ENCODE assay signal across 12 mouse cellular contexts in genomic region chr13:21830344-21830743, GRCm38 (mm10). TPM values are rescaled to one million over a fixed set of nuclear protein-coding genes. Genes with fewer than 3 reads are reported as not detected.
DNase-seq lines count a peak whose midpoint lies in the region; ATAC-seq and TF ChIP-seq lines count a peak whose summit lies in the region.
"Had no signal": no experiment of that assay in that cellular context is flagged by ENCODE, and none has a peak within 500 bp of the region (broad histone marks: within the 10 kb centered on the region; RNA-seq: fewer than 3 reads in every experiment).

No protein-coding gene starts in this region.

- peak overlapping the region; percentile 72 for H3K27ac ChIP-seq in forebrain, embryonic 10.5 days
- no peak overlapping the region for H3K27ac ChIP-seq in forebrain, embryonic 15.5 days (replicated peaks)
- H3K27ac ChIP-seq in lung, embryonic 15.5 days = peak overlapping the region; percentile 47
- peak overlapping the region; percentile 80 for H3K27ac ChIP-seq in liver, embryonic 14.5 days
- H3K27ac ChIP-seq: kidney, postnatal 0 days had no signal

- H3K9ac ChIP-seq in forebrain, embryonic 15.5 days (replicated peaks) = no peak overlapping the region
- H3K9ac ChIP-seq in lung, embryonic 15.5 days = no peak overlapping the region
- peak overlapping the region; percentile 63 for H3K9ac ChIP-seq in liver, embryonic 14.5 days (replicated peaks)

- peak; percentile 19 for DNase-seq in forebrain, embryonic 10.5 days (ENCODE audit: extremely low spot score, low spot score)
- no peak for DNase-seq in lung, adult 2 months
- DNase-seq in embryo, embryonic 11 days = peak; percentile 18
- no peak for DNase-seq in liver, embryonic 14.5 days (ENCODE audit: low read depth in 3 of 3, low spot score in 3 of 3)
- no peak for DNase-seq in cerebellum, adult 9-11 months
- no peak for DNase-seq in natural killer cell, adult 2 months (ENCODE audit: low spot score in 2 of 2)
- DNase-seq: cerebellum, postnatal 25 days; heart, postnatal 10 days; spleen, adult 18-20 months had no signal

- H3K4me1 ChIP-seq in forebrain, embryonic 10.5 days = peaks cover 4% of the 10 kb centered on the region
- no peaks in the 10 kb centered on the region for H3K4me1 ChIP-seq in forebrain, embryonic 15.5 days
- no peaks in the 10 kb centered on the region for H3K4me1 ChIP-seq in lung, embryonic 15.5 days
- H3K4me1 ChIP-seq in lung, adult 2 months (ENCODE audit: control insufficient read depth, insufficient read depth, low read length) = no peaks in the 10 kb centered on the region
- peaks cover 0 to 2% of the 10 kb centered on the region in 2 experiments; a peak in 1 of 4 replicates for H3K4me1 ChIP-seq in liver, embryonic 14.5 days (replicated peaks; ENCODE audit: control insufficient read depth in 2 of 2, insufficient read depth in 2 of 2, low read length in 1 of 2)

- H3K4me3 ChIP-seq in forebrain, embryonic 10.5 days = peak overlapping the region; percentile 18
- no peak overlapping the region for H3K4me3 ChIP-seq in forebrain, embryonic 15.5 days
- H3K4me3 ChIP-seq in lung, embryonic 15.5 days = no peak overlapping the region
- H3K4me3 ChIP-seq in lung, adult 2 months (replicated peaks; ENCODE audit: extremely low read depth, low read depth, low read length) = no peak overlapping the region
- peak overlapping the region; percentile 36 to 39; a peak in 3 of 4 replicates for H3K4me3 ChIP-seq in liver, embryonic 14.5 days (ENCODE audit: insufficient read depth in 1 of 2, low read depth in 2 of 2, low read length in 2 of 2)

- TF ChIP-seq EP300 in liver, embryonic 14.5 days (IDR thresholded peaks at IDR 0.05; ENCODE audit: low read depth) = no peak

- H3K27me3 ChIP-seq in forebrain, embryonic 10.5 days (ENCODE audit: poor library complexity, severe bottlenecking) = no peaks in the 10 kb centered on the region
- H3K27me3 ChIP-seq in forebrain, embryonic 15.5 days = no peaks in the 10 kb centered on the region
- H3K27me3 ChIP-seq in lung, embryonic 15.5 days = no peaks in the 10 kb centered on the region
- H3K27me3 ChIP-seq in liver, embryonic 14.5 days (ENCODE audit: control insufficient read depth, insufficient read depth, low read length) = no peaks in the 10 kb centered on the region

- ATAC-seq in forebrain, embryonic 15.5 days (replicated peaks) = no peak
- ATAC-seq in lung, embryonic 15.5 days (ENCODE audit: borderline replicate concordance, extremely low read depth, low FRiP score, low TSS enrichment) = no peak
- no peak for ATAC-seq in liver, embryonic 14.5 days (ENCODE audit: insufficient read depth)

- no peak for TF ChIP-seq POLR2A in lung, adult 2 months (IDR thresholded peaks at IDR 0.05; ENCODE audit: borderline replicate concordance, extremely low read depth, low read depth, low read length)

- H3K36me3 ChIP-seq in forebrain, embryonic 10.5 days (replicated peaks) = peaks cover 7% of the 10 kb centered on the region
- no peaks in the 10 kb centered on the region for H3K36me3 ChIP-seq in forebrain, embryonic 15.5 days
- no peaks in the 10 kb centered on the region for H3K36me3 ChIP-seq in lung, embryonic 15.5 days
- H3K36me3 ChIP-seq in liver, embryonic 14.5 days (replicated peaks; ENCODE audit: control insufficient read depth, insufficient read depth, low read depth) = no peaks in the 10 kb centered on the region

- TF ChIP-seq CTCF in lung, adult 2 months (IDR thresholded peaks at IDR 0.05; ENCODE audit: insufficient read depth, low read length) = no peak
- no peak for TF ChIP-seq CTCF in liver, embryonic 14.5 days (IDR thresholded peaks at IDR 0.05; ENCODE audit: low read depth)

- WGBS in forebrain, embryonic 10.5 days = 90% methylated on average over 10 of the region's 10 CpGs
- WGBS in forebrain, embryonic 15.5 days = 83% methylated on average over 10 of the region's 10 CpGs
- 84% methylated on average over 10 of the region's 10 CpGs for WGBS in lung, embryonic 15.5 days
- 89% methylated on average over 10 of the region's 10 CpGs for WGBS in lung, adult 2 months
- 81% methylated on average over 10 of the region's 10 CpGs for WGBS in liver, embryonic 14.5 days (ENCODE audit: insufficient replicate concordance)

- H3K4me2 ChIP-seq in forebrain, embryonic 15.5 days (replicated peaks) = no peak overlapping the region
- peak overlapping the region; percentile 8; the same call in 1 of the 2 replicates for H3K4me2 ChIP-seq in lung, embryonic 15.5 days
- peak overlapping the region; percentile 58 for H3K4me2 ChIP-seq in liver, embryonic 14.5 days (ENCODE audit: low read depth)

- no peaks in the 10 kb centered on the region for H3K9me3 ChIP-seq in forebrain, embryonic 10.5 days
- H3K9me3 ChIP-seq in forebrain, embryonic 15.5 days = no peaks in the 10 kb centered on the region
- H3K9me3 ChIP-seq in lung, embryonic 15.5 days = no peaks in the 10 kb centered on the region
- H3K9me3 ChIP-seq in liver, embryonic 14.5 days (ENCODE audit: control insufficient read depth, low read length) = no peaks in the 10 kb centered on the region

RNA-seq across cellular contexts. Expression of gene Hist1h4n, which starts 1.7 kb away (rescaled TPM):
- polyA plus RNA-seq in forebrain, embryonic 10.5 days (2016; fragmentation: Nextera tagmentation; extraction: Ambion mirVana) = 9.3 and 9.4 TPM in 2 replicates
- polyA plus RNA-seq in forebrain, embryonic 15.5 days (2015; fragmentation: Nextera tagmentation; extraction: Ambion mirVana) = 6.1 and 9.4 TPM in 2 replicates
- polyA plus RNA-seq in lung, embryonic 15.5 days (2015; fragmentation: Nextera tagmentation; extraction: Ambion mirVana) = 19.5 and 22.5 TPM in 2 replicates
- 11.1 and 13.7 TPM in 2 replicates for polyA plus RNA-seq in lung, adult 2 months (2012; rRNA removed)
- 37.4 and 50.3 TPM in 2 replicates for polyA plus RNA-seq in liver, embryonic 14.5 days (2012; rRNA removed)
- 33.6 and 35.5 TPM in 2 replicates for polyA plus RNA-seq in liver, embryonic 14.5 days (2014; fragmentation: Nextera tagmentation; extraction: Ambion mirVana)

RNA-seq across cellular contexts. Expression of gene Hist1h2ap, which starts 3.0 kb away (rescaled TPM):
- polyA plus RNA-seq in forebrain, embryonic 10.5 days (2016; fragmentation: Nextera tagmentation; extraction: Ambion mirVana) = 6,723 and 6,843 TPM in 2 replicates
- 1,855 and 2,360 TPM in 2 replicates for polyA plus RNA-seq in forebrain, embryonic 15.5 days (2015; fragmentation: Nextera tagmentation; extraction: Ambion mirVana)
- 3,976 and 4,351 TPM in 2 replicates for polyA plus RNA-seq in lung, embryonic 15.5 days (2015; fragmentation: Nextera tagmentation; extraction: Ambion mirVana)
- polyA plus RNA-seq in lung, adult 2 months (2012; rRNA removed) = 59.2 and 67.3 TPM in 2 replicates
- 88.3 and 95.9 TPM in 2 replicates for polyA plus RNA-seq in liver, embryonic 14.5 days (2012; rRNA removed)
- polyA plus RNA-seq in liver, embryonic 14.5 days (2014; fragmentation: Nextera tagmentation; extraction: Ambion mirVana) = 6,830 and 6,963 TPM in 2 replicates

RNA-seq across cellular contexts. Expression of gene Hist1h2br, which starts 3.2 kb away (rescaled TPM):
- polyA plus RNA-seq in forebrain, embryonic 10.5 days (2016; fragmentation: Nextera tagmentation; extraction: Ambion mirVana) = 20.1 and 23.1 TPM in 2 replicates
- 11.5 and 15.4 TPM in 2 replicates for polyA plus RNA-seq in forebrain, embryonic 15.5 days (2015; fragmentation: Nextera tagmentation; extraction: Ambion mirVana)
- 26.7 and 30.8 TPM in 2 replicates for polyA plus RNA-seq in lung, embryonic 15.5 days (2015; fragmentation: Nextera tagmentation; extraction: Ambion mirVana)
- 3.3 and 6.1 TPM in 2 replicates for polyA plus RNA-seq in lung, adult 2 months (2012; rRNA removed)
- 3.4 and 9.6 TPM in 2 replicates for polyA plus RNA-seq in liver, embryonic 14.5 days (2012; rRNA removed)
- 18.0 and 22.9 TPM in 2 replicates for polyA plus RNA-seq in liver, embryonic 14.5 days (2014; fragmentation: Nextera tagmentation; extraction: Ambion mirVana)

RNA-seq across cellular contexts. Expression of gene Hist1h4m, which starts 18.8 kb away (rescaled TPM):
- polyA plus RNA-seq in forebrain, embryonic 10.5 days (2016; fragmentation: Nextera tagmentation; extraction: Ambion mirVana) = not detected in 2 replicates
- polyA plus RNA-seq in forebrain, embryonic 15.5 days (2015; fragmentation: Nextera tagmentation; extraction: Ambion mirVana) = not detected in 2 replicates
- not detected in 2 replicates for polyA plus RNA-seq in lung, embryonic 15.5 days (2015; fragmentation: Nextera tagmentation; extraction: Ambion mirVana)
- polyA plus RNA-seq in lung, adult 2 months (2012; rRNA removed) = 3.1 TPM in 1 of 2 replicates, not detected in the other
- not detected in 2 replicates for polyA plus RNA-seq in liver, embryonic 14.5 days (2012; rRNA removed)
- polyA plus RNA-seq in liver, embryonic 14.5 days (2014; fragmentation: Nextera tagmentation; extraction: Ambion mirVana) = not detected in 2 replicates
- polyA plus RNA-seq: kidney, postnatal 0 days had no signal

RNA-seq across cellular contexts. Expression of gene Hist1h2ao, which starts 20.1 kb away (rescaled TPM):
- polyA plus RNA-seq in forebrain, embryonic 10.5 days (2016; fragmentation: Nextera tagmentation; extraction: Ambion mirVana) = 4.2 TPM in 1 of 2 replicates, not detected in the other
- polyA plus RNA-seq in forebrain, embryonic 15.5 days (2015; fragmentation: Nextera tagmentation; extraction: Ambion mirVana) = 1.8 TPM in 1 of 2 replicates, not detected in the other
- polyA plus RNA-seq in lung, embryonic 15.5 days (2015; fragmentation: Nextera tagmentation; extraction: Ambion mirVana) = 1.7 TPM in 1 of 2 replicates, not detected in the other
- not detected in 2 replicates for polyA plus RNA-seq in lung, adult 2 months (2012; rRNA removed)
- 0.24 TPM in 1 of 2 replicates, not detected in the other for polyA plus RNA-seq in liver, embryonic 14.5 days (2012; rRNA removed)
- polyA plus RNA-seq in liver, embryonic 14.5 days (2014; fragmentation: Nextera tagmentation; extraction: Ambion mirVana) = 3.4 TPM in 1 of 2 replicates, not detected in the other
- polyA plus RNA-seq: kidney, postnatal 0 days had no signal

Comparison
In these comparisons a context has a peak if more than half of its experiments do, and no peak if none do; other contexts are left out.
1. H3K4me3 ChIP-seq: peak in forebrain, embryonic 10.5 days (single experiment) and liver, embryonic 14.5 days (2 of 2); none in forebrain, embryonic 15.5 days (single experiment), lung, embryonic 15.5 days (single experiment) and lung, adult 2 months (single experiment).
2. DNase-seq: peak in forebrain, embryonic 10.5 days (single experiment) and embryo, embryonic 11 days (single experiment); none in lung, adult 2 months (single experiment), liver, embryonic 14.5 days (0 of 3), cerebellum, adult 9-11 months (single experiment) and natural killer cell, adult 2 months (0 of 2).